Mouse (Mus musculus) hindbrain, embryonic 16.5 days (tissue): Measurements from ENCODE around the gene Tgm1. TPM values are rescaled to one million over a fixed set of nuclear protein-coding genes. Genes with fewer than 3 reads are reported as not detected.

Experiments
- ATAC-seq: fragments of 200-750 bp; cut with Nextera tagmentation; 2 replicates; pipeline ENCODE4 v1.8.0; 2017; ENCODE audit warnings: moderate TSS enrichment, moderate library complexity
- H3K27ac ChIP-seq: fragments of 300-500 bp; sonication (generic); 2 replicates; pipeline ENCODE4 v1.5.1; 2014; ENCODE audit warnings: low read depth, mild to moderate bottlenecking, control low read depth, low read length, moderate library complexity
- H3K27me3 ChIP-seq: fragments of 300-500 bp; sonication (generic); replicated peaks from 2 replicates; pipeline ENCODE4 v1.6.1; 2014; ENCODE audit warnings: low read length; ENCODE audit not compliant: control insufficient read depth, insufficient read depth
- H3K36me3 ChIP-seq: fragments of 300-500 bp; sonication (generic); 2 replicates; pipeline ENCODE4 v1.6.1; 2014; ENCODE audit warnings: mild to moderate bottlenecking, low read length, moderate library complexity, mixed read lengths; ENCODE audit not compliant: control insufficient read depth, insufficient read depth
- H3K4me1 ChIP-seq: fragments of 300-500 bp; sonication (generic); 2 replicates; pipeline ENCODE4 v1.6.1; 2014; ENCODE audit warnings: low read depth, low read length; ENCODE audit not compliant: control insufficient read depth, insufficient read depth
- H3K4me2 ChIP-seq: fragments of 300-500 bp; sonication (generic); 2 replicates; pipeline ENCODE4 v1.6.1; 2014; ENCODE audit warnings: mild to moderate bottlenecking, low read length, control low read depth, moderate library complexity
- H3K4me3 ChIP-seq: fragments of 300-500 bp; sonication (generic); 2 replicates; pipeline ENCODE4 v1.5.1; 2014; ENCODE audit warnings: mild to moderate bottlenecking, low read length, control low read depth, moderate library complexity
- H3K9ac ChIP-seq: fragments of 300-500 bp; sonication (generic); 2 replicates; pipeline ENCODE4 v1.6.1; 2014; ENCODE audit warnings: low read depth, mild to moderate bottlenecking, control low read depth, low read length, moderate library complexity
- H3K9me3 ChIP-seq: fragments of 300-500 bp; sonication (generic); 2 replicates; pipeline ENCODE4 v1.6.1; 2014; ENCODE audit warnings: mild to moderate bottlenecking, low read length, moderate library complexity; ENCODE audit not compliant: control insufficient read depth
- WGBS: fragments of 180-500 bp; shearing (Covaris S2); extraction: QIAGEN DNeasy Blood & Tissue Kit; methylation state at CpG from one replicate; pipeline ENCODE4 v1.1.7; 2014; 5-methylcytosine and 5-hydroxymethylcytosine counted together
- polyA plus RNA-seq: library from polyadenylated mRNA; unstranded; fragments of >200 nt; fragmentation: Nextera tagmentation; extraction: Ambion mirVana; gene quantifications from 2 replicates; pipeline ENCODE4 v1.2.1, GENCODE M21; 2015

Tgm1 gene
- polyA plus RNA-seq, 1 experiment from 2014 or later: 0.41 TPM

GRCm38 (mm10) chr14:55660636-55661035 lies 53.1 kb downstream of the Tgm1 start:
- H3K36me3 ChIP-seq: peaks cover 10% of the 10 kb centered on the region
- H3K4me2 ChIP-seq: peak overlapping the region; percentile 65
- H3K9me3 ChIP-seq: no peaks in the 10 kb centered on the region
- peak overlapping the region; percentile 69 for H3K4me3 ChIP-seq
- no peak overlapping the region for H3K27ac ChIP-seq
- H3K9ac ChIP-seq: no peak overlapping the region
- H3K4me1 ChIP-seq: peaks cover 8% of the 10 kb centered on the region
- 46% methylated on average over 2 of the region's 2 CpGs for WGBS
- ATAC-seq: peak; percentile 6; the same call in 1 of the 2 replicates
- no peaks in the 10 kb centered on the region for H3K27me3 ChIP-seq

GRCm38 (mm10) chr14:55659960-55660573 lies 53.7 kb downstream of the Tgm1 start, which contains the start of gene Mdp1:
TSS of gene Mdp1 (minus strand) at chr14:55660508.
- Histone ChIP-seq H3K4me2 (peak within 1 kb of the TSS; percentile 65), H3K9ac (peak within 1 kb of the TSS; percentile 78), H3K4me1 (peaks cover 8% of the 10 kb centered on the region), H3K4me3 (peak within 1 kb of the TSS; percentile 69), H3K27me3 (no peaks in the 10 kb centered on the region), H3K36me3 (peaks cover 10% of the 10 kb centered on the region), H3K9me3 (no peaks in the 10 kb centered on the region), H3K27ac (peak within 1 kb of the TSS; percentile 88)
- peak; percentile 96 for ATAC-seq
- under 1% methylated on average over 38 of the region's 39 CpGs for WGBS

GRCm38 (mm10) chr14:55658011-55658410 lies 55.7 kb downstream of the Tgm1 start:
- Histone ChIP-seq H3K4me3 (no peak overlapping the region), H3K9me3 (no peaks in the 10 kb centered on the region), H3K36me3 (peaks cover 7% of the 10 kb centered on the region), H3K27me3 (no peaks in the 10 kb centered on the region), H3K4me1 (peaks cover 8% of the 10 kb centered on the region), H3K4me2 (no peak overlapping the region), H3K27ac (no peak overlapping the region), H3K9ac (no peak overlapping the region)
- ATAC-seq: no peak
- WGBS: 92% methylated on average over 5 of the region's 5 CpGs

GRCm38 (mm10) chr14:55656935-55657334 lies 56.8 kb downstream of the Tgm1 start:
- no peak overlapping the region for H3K27ac ChIP-seq
- WGBS: 90% methylated on average over 3 of the region's 3 CpGs
- H3K4me1 ChIP-seq: peaks cover 8% of the 10 kb centered on the region
- no peak for ATAC-seq
- H3K4me3 ChIP-seq: no peak overlapping the region
- H3K4me2 ChIP-seq: no peak overlapping the region
- H3K36me3 ChIP-seq: 0 out of 2 replicates have a peak, but pooled peaks cover 2% of the 10 kb centered on the region
- H3K27me3 ChIP-seq: no peaks in the 10 kb centered on the region
- H3K9ac ChIP-seq: no peak overlapping the region
- no peaks in the 10 kb centered on the region for H3K9me3 ChIP-seq

GRCm38 (mm10) chr14:55651528-55651927 lies 62.2 kb downstream of the Tgm1 start:
- WGBS: 88% methylated on average over 7 of the region's 7 CpGs
- ATAC-seq: no peak
- no peaks in the 10 kb centered on the region for H3K4me1 ChIP-seq

More at GRCm38 (mm10) chr14:55651528-55651927, 62.2 kb downstream of the Tgm1 start:
- no peaks in the 10 kb centered on the region for H3K36me3 ChIP-seq
- no peak overlapping the region for H3K9ac ChIP-seq
- H3K4me2 ChIP-seq: no peak overlapping the region
- H3K4me3 ChIP-seq: no peak overlapping the region
- no peaks in the 10 kb centered on the region for H3K27me3 ChIP-seq
- H3K27ac ChIP-seq: no peak overlapping the region
- H3K9me3 ChIP-seq: no peaks in the 10 kb centered on the region

Other genes starting within 250 kb of the Tgm1 start
- 28.6 and 29.5 TPM in 2 replicates for gene Dhrs4, start 235.2 kb downstream of the Tgm1 start, polyA plus RNA-seq
- gene Carmil3, start 223.3 kb downstream of the Tgm1 start, polyA plus RNA-seq: 22.9 and 26.2 TPM in 2 replicates
- gene Cpne6, start 203.5 kb downstream of the Tgm1 start, polyA plus RNA-seq: 10.2 and 11.7 TPM in 2 replicates
- gene Nrl, start 188.9 kb downstream of the Tgm1 start, polyA plus RNA-seq: 0.15 and 0.23 TPM in 2 replicates
- gene Pck2, start 173.7 kb downstream of the Tgm1 start, polyA plus RNA-seq: 29.3 and 32.4 TPM in 2 replicates
- gene Dcaf11, start 153.9 kb downstream of the Tgm1 start, polyA plus RNA-seq: 110 and 127 TPM in 2 replicates
- gene A730061H03Rik, start 153.5 kb downstream of the Tgm1 start, polyA plus RNA-seq: 0.89 and 1.4 TPM in 2 replicates
- 0.26 and 1.4 TPM in 2 replicates for gene Fitm1, start 138.3 kb downstream of the Tgm1 start, polyA plus RNA-seq
- 223 and 230 TPM in 2 replicates for gene Psme1, start 135.8 kb downstream of the Tgm1 start, polyA plus RNA-seq
- gene Emc9, start 128.6 kb downstream of the Tgm1 start, polyA plus RNA-seq: 49.4 and 64.2 TPM in 2 replicates
- 170 and 173 TPM in 2 replicates for gene Psme2, start 122.8 kb downstream of the Tgm1 start, polyA plus RNA-seq
- gene Rnf31, start 122.2 kb downstream of the Tgm1 start, polyA plus RNA-seq: 18.2 and 20.3 TPM in 2 replicates
- gene Irf9, start 110.4 kb downstream of the Tgm1 start, polyA plus RNA-seq: 9.7 and 10.6 TPM in 2 replicates
- gene Rec8, start 95.9 kb downstream of the Tgm1 start, polyA plus RNA-seq: 16.8 and 20.2 TPM in 2 replicates
- 116 and 131 TPM in 2 replicates for gene Ipo4, start 78.0 kb downstream of the Tgm1 start, polyA plus RNA-seq
- gene Gm49378, start 76.0 kb downstream of the Tgm1 start, polyA plus RNA-seq: 1.5 and 1.6 TPM in 2 replicates
- 68.7 and 72.1 TPM in 2 replicates for gene Tm9sf1, start 70.1 kb downstream of the Tgm1 start, polyA plus RNA-seq
- gene Tssk4, start 63.7 kb downstream of the Tgm1 start, polyA plus RNA-seq: 0.32 and 0.53 TPM in 2 replicates
- gene Mdp1, start 53.4 kb downstream of the Tgm1 start, polyA plus RNA-seq: 77.2 and 82.8 TPM in 2 replicates
- 48.6 and 50.4 TPM in 2 replicates for gene Gmpr2, start 42.0 kb downstream of the Tgm1 start, polyA plus RNA-seq
- 567 and 599 TPM in 2 replicates for gene Nedd8, start 41.8 kb downstream of the Tgm1 start, polyA plus RNA-seq
- 25.3 and 25.7 TPM in 2 replicates for gene Tinf2, start 32.1 kb downstream of the Tgm1 start, polyA plus RNA-seq
- gene Rabggta, start 8.3 kb upstream of the Tgm1 start, polyA plus RNA-seq: 60.3 and 65.8 TPM in 2 replicates
- gene Dhrs1, start 31.8 kb upstream of the Tgm1 start, polyA plus RNA-seq: 85.9 and 90.3 TPM in 2 replicates
- 27.1 and 27.9 TPM in 2 replicates for gene Nop9, start 31.8 kb upstream of the Tgm1 start, polyA plus RNA-seq
- gene Cideb, start 44.5 kb upstream of the Tgm1 start, polyA plus RNA-seq: 0.17 and 0.63 TPM in 2 replicates
- 0.47 and 0.66 TPM in 2 replicates for gene Ltb4r2, start 47.5 kb upstream of the Tgm1 start, polyA plus RNA-seq
- 0.22 and 0.79 TPM in 2 replicates for gene Ltb4r1, start 52.0 kb upstream of the Tgm1 start, polyA plus RNA-seq
- 3.5 and 5.1 TPM in 2 replicates for gene Adcy4, start 70.2 kb upstream of the Tgm1 start, polyA plus RNA-seq
- 2.3 and 3.6 TPM in 2 replicates for gene Ripk3, start 74.9 kb upstream of the Tgm1 start, polyA plus RNA-seq
- gene Nfatc4, start 109.2 kb upstream of the Tgm1 start, polyA plus RNA-seq: 6.5 and 11.9 TPM in 2 replicates
- gene Nynrin, start 140.1 kb upstream of the Tgm1 start, polyA plus RNA-seq: 8.4 and 13.7 TPM in 2 replicates
- gene Cbln3, start 170.5 kb upstream of the Tgm1 start, polyA plus RNA-seq: 0.35 and 0.56 TPM in 2 replicates
- 9.1 and 11.4 TPM in 2 replicates for gene Khnyn, start 171.0 kb upstream of the Tgm1 start, polyA plus RNA-seq
- gene Sdr39u1, start 186.4 kb upstream of the Tgm1 start, polyA plus RNA-seq: 163 and 175 TPM in 2 replicates
- gene Cma1, start 230.7 kb upstream of the Tgm1 start, polyA plus RNA-seq: 2.2 TPM in 1 of 2 replicates, not detected in the other
- not detected in 2 replicates for gene Cma2, start 237.1 kb upstream of the Tgm1 start, polyA plus RNA-seq